Mouse (Mus musculus): ENCODE results near the gene Abcf2. TPM values are rescaled to one million over a fixed set of nuclear protein-coding genes. Genes with fewer than 3 reads are reported as not detected.

Gene Abcf2
- polyA plus RNA-seq (2017; shearing (Covaris generic)), result 104 TPM

DNA sequence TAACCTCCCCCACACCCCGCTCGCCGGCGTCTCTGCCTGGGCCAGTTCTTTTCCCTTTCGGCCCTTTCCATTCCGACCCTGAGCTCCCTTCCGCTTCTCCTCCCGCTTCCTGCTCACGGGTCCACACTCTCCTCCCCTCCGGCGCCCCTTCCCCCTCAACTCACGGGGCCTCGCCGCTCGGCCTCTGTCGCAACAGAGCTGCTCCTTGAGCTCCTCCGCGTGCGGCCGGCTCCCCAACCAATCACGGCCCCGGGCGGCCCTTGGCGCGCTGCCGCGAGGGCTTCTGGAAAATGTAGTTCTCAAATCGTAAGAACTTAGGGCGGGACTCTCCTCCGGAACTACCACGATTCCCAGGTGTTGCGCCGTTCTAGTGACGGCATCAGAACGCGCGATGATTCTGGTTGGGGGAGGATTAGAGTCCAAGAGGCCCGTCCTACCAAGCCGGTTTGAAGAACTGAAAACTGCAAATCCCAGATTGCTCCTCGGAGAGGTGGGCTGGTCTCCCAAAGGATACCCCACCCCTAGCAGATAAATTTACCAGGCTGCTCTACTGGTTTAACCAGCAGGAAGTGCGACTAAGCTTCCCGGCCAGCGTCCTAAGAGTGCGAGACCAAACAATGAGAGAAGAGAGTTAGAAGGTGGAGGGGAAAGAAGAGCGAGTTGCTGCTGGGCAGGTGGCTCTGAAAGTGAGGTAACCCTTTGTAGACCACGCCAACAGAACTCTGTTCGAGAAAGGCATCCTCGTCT, at the start of gene Abcf2:
Abcf2 (minus strand) TSS at position 285 of the 747 bp plus-strand sequence.

DNA sequence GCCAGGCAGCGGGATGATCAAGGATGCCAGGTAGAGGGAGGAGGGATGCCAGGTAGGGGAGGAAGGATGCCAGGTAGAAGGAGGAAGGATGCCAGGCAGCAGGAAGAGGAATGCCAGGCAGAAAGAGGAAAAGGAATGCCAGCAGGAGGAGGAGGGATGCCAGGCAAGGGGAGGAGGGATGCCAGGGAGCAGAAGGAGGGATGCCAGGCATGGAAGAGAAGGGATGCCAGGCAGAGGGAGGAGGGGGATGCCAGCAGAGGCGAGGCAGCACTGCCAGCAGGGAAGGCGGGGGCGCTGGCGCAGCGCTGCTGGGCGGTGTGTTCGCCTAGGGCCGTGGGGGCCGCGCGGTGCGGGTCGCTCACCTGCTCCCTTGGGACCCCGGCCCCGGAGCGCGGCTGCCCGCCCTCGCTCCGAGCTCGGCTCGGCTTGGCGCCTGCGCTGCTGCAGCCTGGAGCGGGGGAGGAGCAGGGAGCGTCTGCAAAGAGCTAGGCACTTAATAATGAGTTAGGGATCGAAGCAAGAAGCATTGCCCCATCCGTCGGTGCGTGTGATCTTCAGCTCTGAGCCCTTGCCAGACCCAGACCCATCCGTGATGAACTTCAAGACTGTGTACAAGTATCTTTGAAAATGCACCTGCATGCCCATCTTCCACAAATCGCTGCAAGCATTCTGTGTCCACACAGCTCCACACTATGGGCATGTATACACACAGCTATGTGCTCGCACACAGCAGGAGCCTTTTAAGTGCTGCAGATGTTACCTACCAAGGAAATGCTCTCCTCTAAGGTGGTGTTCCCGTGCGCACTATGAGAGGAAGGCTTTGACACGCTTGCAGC, 46.9 kb upstream of the Abcf2 start, which contains the start of gene Smarcd3:
Smarcd3 (minus strand) TSS at position 426 of the 836 bp plus-strand sequence.

DNA sequence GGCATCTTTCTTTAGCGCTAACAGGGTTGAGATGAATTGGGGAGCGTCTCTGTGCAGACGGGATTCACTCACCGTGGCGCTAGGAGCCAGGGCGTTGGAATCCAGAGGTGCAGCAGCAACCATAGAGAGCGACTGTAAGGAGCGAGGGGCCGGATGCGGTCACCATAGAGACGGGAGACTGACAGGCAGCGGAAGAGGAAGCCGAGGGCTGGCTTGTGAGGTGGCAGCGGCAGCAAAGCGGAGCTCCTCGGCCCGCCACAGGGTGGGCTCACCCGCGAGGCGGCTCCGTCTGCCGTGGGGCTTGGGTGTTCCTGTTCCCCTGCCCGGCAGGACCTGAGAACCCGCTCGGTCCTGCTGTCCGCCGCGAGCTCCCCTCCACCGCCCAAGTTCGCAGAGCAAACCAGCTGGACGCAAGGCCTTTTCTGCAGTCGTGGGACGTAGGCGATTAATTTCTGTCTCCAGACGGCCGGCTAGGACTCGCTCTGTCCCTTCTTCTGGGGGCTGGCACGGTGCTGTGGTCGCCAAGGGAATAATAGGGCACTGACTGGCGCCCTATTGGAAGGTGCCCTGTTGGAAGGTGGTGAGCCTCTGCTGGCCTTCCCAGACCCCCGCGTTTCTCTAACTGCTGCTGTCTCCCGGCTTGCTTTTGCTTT, 9.4 kb upstream of the Abcf2 start, which contains the start of gene Chpf2:
Chpf2 (plus strand) TSS at position 195 of the 653 bp plus-strand sequence.

DNA sequence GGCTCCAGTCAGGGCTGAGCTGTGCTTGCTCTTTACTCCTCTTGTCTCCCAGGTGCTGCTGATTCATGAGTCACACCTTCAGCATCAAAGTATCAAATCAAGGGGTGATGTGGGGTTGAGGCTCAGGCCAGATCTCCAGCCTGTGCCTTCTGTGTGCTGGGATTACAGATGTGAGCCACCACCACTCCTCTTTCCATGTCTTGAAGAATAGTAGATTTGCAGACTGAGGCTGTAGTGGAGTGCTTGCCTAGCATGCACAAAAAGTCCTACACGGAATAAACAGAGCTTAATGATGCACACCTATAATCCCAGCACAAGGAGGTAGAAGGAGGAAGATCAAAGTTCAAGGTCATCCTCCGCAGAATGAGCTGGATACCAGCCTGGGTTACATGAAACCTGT, 20.6 kb downstream of the Abcf2 start, which contains the start of gene 4931409K22Rik:
4931409K22Rik (minus strand) TSS at position 101 of the 400 bp plus-strand sequence.

DNA sequence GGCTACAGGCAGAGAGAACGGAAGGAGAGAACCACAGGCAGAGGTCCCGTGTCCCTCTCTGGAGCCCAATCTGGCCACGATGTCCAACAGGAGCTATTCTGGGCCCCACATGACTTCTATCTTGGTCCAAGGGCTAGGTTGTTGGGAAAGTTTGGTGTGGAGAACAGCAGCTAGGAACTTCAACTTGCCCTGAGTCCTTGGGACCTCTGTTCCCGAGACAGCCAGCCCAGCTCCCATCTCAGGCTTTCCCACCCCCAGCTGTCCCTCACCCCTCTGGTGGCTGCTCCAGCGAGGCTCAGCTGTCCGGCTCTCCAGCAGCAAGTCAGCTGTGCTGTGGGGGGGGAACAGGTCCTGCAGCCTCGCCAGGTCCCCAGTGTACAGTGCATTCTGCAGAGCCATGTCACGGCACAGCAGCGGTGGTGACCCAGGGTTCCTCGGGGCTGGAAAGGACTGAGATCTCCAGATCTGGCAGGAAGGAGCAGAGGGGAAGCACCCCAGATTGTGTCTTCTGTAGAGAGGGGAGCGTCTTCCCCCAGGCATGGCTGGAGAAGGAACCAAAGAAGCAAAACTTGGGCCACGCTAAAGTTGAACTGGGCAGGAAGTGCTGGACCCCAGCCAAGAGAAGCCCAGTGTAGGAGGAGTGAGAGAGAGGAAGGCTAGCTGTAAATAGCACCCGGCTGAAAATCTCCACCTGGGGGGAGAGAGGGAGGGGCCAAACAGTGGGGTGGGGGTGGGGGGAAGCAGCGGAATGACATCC, 36.7 kb downstream of the Abcf2 start, which contains the start of gene Asb10:
Asb10 (minus strand) TSS at position 592 of the 757 bp plus-strand sequence.

DNA sequence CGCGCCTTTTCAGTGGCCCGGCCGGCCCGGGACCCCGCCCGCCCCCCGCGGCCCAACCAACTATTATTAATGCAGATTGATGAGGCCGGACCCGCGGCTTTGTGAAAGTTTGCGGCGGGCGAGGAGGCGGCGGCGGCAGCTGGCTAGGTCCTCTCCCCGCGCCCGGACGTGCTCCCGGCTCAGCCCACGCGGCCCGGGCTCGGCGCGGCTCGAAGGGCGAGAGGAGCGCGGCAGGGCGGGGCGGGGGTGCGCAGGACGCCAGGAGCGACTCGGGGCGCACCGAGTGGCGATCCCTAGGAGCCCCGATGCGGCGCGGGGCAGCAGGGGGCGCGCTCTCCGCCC, 50.4 kb downstream of the Abcf2 start, which contains the start of gene Gbx1:
Gbx1 (minus strand) TSS at position 314 of the 342 bp plus-strand sequence.

Other genes starting within 250 kb of the Abcf2 start
- 5.1 TPM for gene Kcnh2, start 225.9 kb downstream of the Abcf2 start, polyA plus RNA-seq (2017; shearing (Covaris generic))
- gene Nos3, start 212.7 kb downstream of the Abcf2 start, polyA plus RNA-seq (2017; shearing (Covaris generic)), result not detected
- gene Atg9b, start 185.3 kb downstream of the Abcf2 start, polyA plus RNA-seq (2017; shearing (Covaris generic)), result 0.22 TPM
- 16.1 TPM for gene Abcb8, start 183.8 kb downstream of the Abcf2 start, polyA plus RNA-seq (2017; shearing (Covaris generic))
- gene Asic3, start 164.1 kb downstream of the Abcf2 start, polyA plus RNA-seq (2017; shearing (Covaris generic)), result not detected
- gene Cdk5, start 153.9 kb downstream of the Abcf2 start, polyA plus RNA-seq (2017; shearing (Covaris generic)), result 70.9 TPM
- 33.4 TPM for gene Slc4a2, start 153.6 kb downstream of the Abcf2 start, polyA plus RNA-seq (2017; shearing (Covaris generic))
- 103 TPM for gene Fastk, start 132.2 kb downstream of the Abcf2 start, polyA plus RNA-seq (2017; shearing (Covaris generic))
- 61.6 TPM for gene Tmub1, start 129.6 kb downstream of the Abcf2 start, polyA plus RNA-seq (2017; shearing (Covaris generic))
- 109 TPM for gene Agap3, start 125.3 kb downstream of the Abcf2 start, polyA plus RNA-seq (2017; shearing (Covaris generic))
- gene Gbx1, start 50.3 kb downstream of the Abcf2 start, polyA plus RNA-seq (2017; shearing (Covaris generic)), result not detected
- gene Asb10, start 36.5 kb downstream of the Abcf2 start, polyA plus RNA-seq (2017; shearing (Covaris generic)), result not detected
- gene 4931409K22Rik, start 20.7 kb downstream of the Abcf2 start, polyA plus RNA-seq (2017; shearing (Covaris generic)), result not detected
- gene Chpf2, start 9.3 kb upstream of the Abcf2 start, polyA plus RNA-seq (2017; shearing (Covaris generic)), result 25.5 TPM
- 0.90 TPM for gene Smarcd3, start 46.9 kb upstream of the Abcf2 start, polyA plus RNA-seq (2017; shearing (Covaris generic))
- gene Nub1, start 108.1 kb upstream of the Abcf2 start, polyA plus RNA-seq (2017; shearing (Covaris generic)), result 113 TPM
- gene Wdr86, start 153.3 kb upstream of the Abcf2 start, polyA plus RNA-seq (2017; shearing (Covaris generic)), result not detected
- gene Crygn, start 180.5 kb upstream of the Abcf2 start, polyA plus RNA-seq (2017; shearing (Covaris generic)), result not detected

Measured in naive thymus-derived CD4-positive, alpha-beta T cell, adult 5 months (primary cell).